Mouse (Mus musculus) forebrain, embryonic 16.5 days (tissue): ENCODE measurements around the gene Atxn7l1. TPM values are rescaled to one million over a fixed set of nuclear protein-coding genes. Genes with fewer than 3 reads are reported as not detected.

ENCODE experiments used
- ATAC-seq: fragments of 200-750 bp; cut with Nextera tagmentation; 2 replicates; pipeline ENCODE4 v1.8.0; 2017; ENCODE audit warnings: mild to moderate bottlenecking, moderate library complexity
- H3K27ac ChIP-seq: fragments of 300-500 bp; sonication (generic); 2 replicates; pipeline ENCODE4 v1.5.1; 2014; ENCODE audit warnings: low read length, control low read depth
- H3K27me3 ChIP-seq: fragments of 300-500 bp; sonication (generic); replicated peaks from 2 replicates; pipeline ENCODE4 v1.6.1; 2014; ENCODE audit warnings: low read length; ENCODE audit not compliant: control insufficient read depth, insufficient read depth
- H3K36me3 ChIP-seq: fragments of 300-500 bp; sonication (generic); 2 replicates; pipeline ENCODE4 v1.6.1; 2014; ENCODE audit not compliant: control insufficient read depth, insufficient read depth
- H3K4me1 ChIP-seq: fragments of 300-500 bp; sonication (generic); replicated peaks from 2 replicates; pipeline ENCODE4 v1.6.1; 2014; ENCODE audit warnings: low read length; ENCODE audit not compliant: control insufficient read depth, insufficient read depth
- H3K4me2 ChIP-seq: fragments of 300-500 bp; sonication (generic); 2 replicates; pipeline ENCODE4 v1.6.1; 2014; ENCODE audit warnings: mild to moderate bottlenecking, low read length, control low read depth
- H3K4me3 ChIP-seq: fragments of 300-500 bp; sonication (generic); replicated peaks from 2 replicates; pipeline ENCODE4 v1.5.1; 2014; ENCODE audit warnings: mild to moderate bottlenecking, low read length, control low read depth
- H3K9ac ChIP-seq: fragments of 300-500 bp; sonication (generic); replicated peaks from 2 replicates; pipeline ENCODE4 v1.6.1; 2014; ENCODE audit warnings: low read depth, low read length, control low read depth
- H3K9me3 ChIP-seq: fragments of 300-500 bp; sonication (generic); 2 replicates; pipeline ENCODE4 v1.6.1; 2016; ENCODE audit warnings: low read length; ENCODE audit not compliant: control insufficient read depth
- WGBS: fragments of 180-500 bp; shearing (Covaris S2); extraction: QIAGEN DNeasy Blood & Tissue Kit; methylation state at CpG from one replicate; pipeline ENCODE4 v1.1.7; 2014; 5-methylcytosine and 5-hydroxymethylcytosine counted together
- polyA plus RNA-seq: library from polyadenylated mRNA; unstranded; fragments of >200 nt; fragmentation: Nextera tagmentation; extraction: Ambion mirVana; gene quantifications from 2 replicates; pipeline ENCODE4 v1.2.1, GENCODE M21; 2015

The Atxn7l1 gene
- polyA plus RNA-seq, result 15.3 and 19.9 TPM in 2 replicates

DNA sequence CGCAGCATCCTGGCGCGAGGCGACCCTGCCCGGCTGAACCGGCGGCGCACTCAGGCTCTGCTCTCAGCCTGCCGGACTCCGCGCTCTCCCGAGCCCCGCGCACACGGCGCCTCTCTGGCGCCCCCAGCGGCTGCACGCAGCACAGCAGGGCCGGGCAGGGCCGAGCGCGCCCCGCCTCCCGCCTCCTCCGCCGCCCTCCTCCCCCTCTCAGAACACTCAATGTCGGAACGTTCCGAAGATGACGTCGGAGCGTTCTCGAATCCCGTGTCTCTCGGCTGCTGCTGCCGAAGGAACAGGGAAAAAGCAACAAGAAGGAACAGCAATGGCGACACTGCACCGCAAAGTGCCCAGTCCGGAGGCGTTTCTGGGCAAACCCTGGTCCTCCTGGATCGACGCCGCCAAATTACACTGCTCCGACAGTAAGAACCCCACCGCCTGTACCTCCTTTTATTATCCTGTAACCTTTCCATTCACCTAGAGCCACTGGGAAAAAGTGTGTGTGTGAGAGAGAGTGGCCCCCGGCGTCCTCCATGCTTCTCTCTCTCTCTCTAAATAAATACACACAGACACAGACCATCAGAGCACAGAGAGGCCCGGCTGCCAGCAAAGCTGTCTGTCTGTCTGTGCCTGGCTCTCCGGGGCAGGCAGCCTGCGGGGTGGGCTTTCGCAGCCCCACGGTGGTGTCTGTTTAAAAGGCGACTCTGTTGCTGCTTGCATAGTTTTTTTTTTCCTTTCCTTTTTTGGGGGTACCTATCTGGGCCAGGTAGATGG is at the start of gene Atxn7l1:
Gene Atxn7l1 (plus strand): TSS at position 197 of the 771 bp plus-strand sequence.
- H3K4me2 ChIP-seq, result peak within 1 kb of the TSS; percentile 97
- H3K9me3 ChIP-seq, result no peaks in the 10 kb centered on the region
- H3K27me3 ChIP-seq, result no peaks in the 10 kb centered on the region
- no peaks in the 10 kb centered on the region for H3K36me3 ChIP-seq
- H3K9ac ChIP-seq, result peak within 1 kb of the TSS; percentile 86
- H3K4me3 ChIP-seq, result peak within 1 kb of the TSS; percentile 85
- peak; percentile 95 for ATAC-seq
- peak within 1 kb of the TSS; percentile 82 for H3K27ac ChIP-seq
- under 1% methylated on average over 53 of the region's 54 CpGs for WGBS
- peaks cover 21% of the 10 kb centered on the region for H3K4me1 ChIP-seq

DNA sequence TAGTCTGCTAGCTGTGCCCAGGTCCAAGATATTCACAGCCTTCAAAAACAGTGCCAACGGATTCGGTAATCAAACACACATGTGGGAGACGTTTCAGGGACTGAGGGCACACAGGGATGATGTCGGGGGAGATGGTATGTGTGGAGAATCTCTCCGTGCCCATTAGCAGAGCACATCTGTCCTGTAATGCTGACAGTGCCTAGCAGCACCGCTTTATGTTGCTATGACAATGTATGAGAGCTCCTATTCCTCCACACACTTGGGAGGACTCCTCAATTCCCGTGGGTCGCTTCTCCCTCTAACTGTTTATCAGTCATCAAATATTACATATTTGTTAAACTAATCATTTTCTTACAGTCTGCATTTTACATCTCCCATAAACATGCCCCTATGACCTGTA is 45.9 kb upstream of the Atxn7l1 start:
- H3K4me1 ChIP-seq, result peaks cover 21% of the 10 kb centered on the region
- H3K9ac ChIP-seq, result no peak overlapping the region
- no peaks in the 10 kb centered on the region for H3K36me3 ChIP-seq
- no peaks in the 10 kb centered on the region for H3K9me3 ChIP-seq
- ATAC-seq, result peak; percentile 48; the same call in 1 of the 2 replicates
- H3K4me3 ChIP-seq, result no peak overlapping the region
- no peaks in the 10 kb centered on the region for H3K27me3 ChIP-seq
- WGBS, result 73% methylated on average over 8 of the region's 8 CpGs
- no peak overlapping the region for H3K4me2 ChIP-seq
- H3K27ac ChIP-seq, result no peak overlapping the region

- Histone ChIP-seq H3K36me3 (no peaks in the 10 kb centered on the region), H3K27ac (peak overlapping the region; percentile 8; the same call in 1 of the 2 replicates), H3K9ac (no peak overlapping the region), H3K27me3 (no peaks in the 10 kb centered on the region), H3K4me2 (peak overlapping the region; percentile 5; the same call in 1 of the 2 replicates), H3K4me1 (peaks cover 28% of the 10 kb centered on the region), H3K9me3 (no peaks in the 10 kb centered on the region), H3K4me3 (no peak overlapping the region)
- peak; percentile 72 for ATAC-seq
- 17% methylated on average over 15 of the region's 15 CpGs for WGBS
Observed at GRCm38 (mm10) chr12:33102342-33103115, 45.0 kb upstream of the Atxn7l1 start.

GRCm38 (mm10) chr12:33105724-33106123 is 41.8 kb upstream of the Atxn7l1 start:
- Histone ChIP-seq H3K9me3 (no peaks in the 10 kb centered on the region), H3K9ac (no peak overlapping the region), H3K36me3 (no peaks in the 10 kb centered on the region), H3K27me3 (no peaks in the 10 kb centered on the region), H3K4me3 (no peak overlapping the region), H3K4me1 (peaks cover 33% of the 10 kb centered on the region), H3K4me2 (no peak overlapping the region), H3K27ac (no peak overlapping the region)
- 61% methylated on average over 4 of the region's 4 CpGs for WGBS
- no peak for ATAC-seq

GRCm38 (mm10) chr12:33106438-33107167 is 40.9 kb upstream of the Atxn7l1 start:
- Histone ChIP-seq H3K4me2 (no peak overlapping the region), H3K9me3 (no peaks in the 10 kb centered on the region), H3K36me3 (no peaks in the 10 kb centered on the region), H3K9ac (no peak overlapping the region), H3K4me3 (no peak overlapping the region), H3K27me3 (no peaks in the 10 kb centered on the region), H3K27ac (peak overlapping the region; percentile 73), H3K4me1 (peaks cover 37% of the 10 kb centered on the region)
- WGBS, result 54% methylated on average over 10 of the region's 10 CpGs
- ATAC-seq, result peak; percentile 61

- Histone ChIP-seq H3K4me3 (no peak overlapping the region), H3K4me1 (peaks cover 26% of the 10 kb centered on the region), H3K4me2 (no peak overlapping the region), H3K27me3 (no peaks in the 10 kb centered on the region), H3K9me3 (no peaks in the 10 kb centered on the region), H3K27ac (no peak overlapping the region), H3K9ac (no peak overlapping the region), H3K36me3 (no peaks in the 10 kb centered on the region)
- peak; percentile 57 for ATAC-seq
Observed at GRCm38 (mm10) chr12:33109531-33109930, 38.0 kb upstream of the Atxn7l1 start.

DNA sequence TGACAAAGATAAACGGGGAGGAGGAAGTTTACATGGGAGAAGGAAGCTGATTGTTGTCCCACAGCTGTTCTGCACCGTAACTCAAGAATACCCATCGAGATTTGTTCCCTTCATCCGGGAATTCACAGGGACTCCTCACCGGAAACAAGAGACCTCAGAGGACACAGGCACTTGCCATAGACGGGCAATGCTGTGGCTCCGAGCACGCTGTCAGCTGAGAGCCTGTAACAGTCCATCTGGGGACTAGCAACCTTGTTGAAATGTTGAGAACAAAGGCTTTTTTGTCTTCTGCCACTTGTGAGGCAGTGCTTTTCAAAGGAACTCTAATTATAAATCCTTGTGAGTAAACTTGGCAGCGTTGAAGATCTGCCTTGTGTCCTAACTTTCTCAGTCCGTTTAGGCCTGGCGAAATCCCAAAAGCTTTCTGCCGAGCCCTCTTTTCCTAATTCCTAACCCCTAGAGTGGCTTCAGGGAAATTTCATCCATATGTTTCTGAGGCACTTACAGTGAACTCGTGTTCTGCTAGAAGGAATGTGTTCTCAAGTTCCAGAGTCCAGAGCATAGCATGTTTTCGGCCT is 36.5 kb upstream of the Atxn7l1 start:
- no peaks in the 10 kb centered on the region for H3K9me3 ChIP-seq
- peaks cover 23% of the 10 kb centered on the region for H3K4me1 ChIP-seq
- no peak overlapping the region for H3K4me3 ChIP-seq
- H3K4me2 ChIP-seq, result peak overlapping the region; percentile 6; the same call in 1 of the 2 replicates
- peak; percentile 55 for ATAC-seq
- no peaks in the 10 kb centered on the region for H3K36me3 ChIP-seq
- WGBS, result 7% methylated on average over 14 of the region's 14 CpGs
- no peak overlapping the region for H3K9ac ChIP-seq
- peak overlapping the region; percentile 44; the same call in 1 of the 2 replicates for H3K27ac ChIP-seq
- no peaks in the 10 kb centered on the region for H3K27me3 ChIP-seq

DNA sequence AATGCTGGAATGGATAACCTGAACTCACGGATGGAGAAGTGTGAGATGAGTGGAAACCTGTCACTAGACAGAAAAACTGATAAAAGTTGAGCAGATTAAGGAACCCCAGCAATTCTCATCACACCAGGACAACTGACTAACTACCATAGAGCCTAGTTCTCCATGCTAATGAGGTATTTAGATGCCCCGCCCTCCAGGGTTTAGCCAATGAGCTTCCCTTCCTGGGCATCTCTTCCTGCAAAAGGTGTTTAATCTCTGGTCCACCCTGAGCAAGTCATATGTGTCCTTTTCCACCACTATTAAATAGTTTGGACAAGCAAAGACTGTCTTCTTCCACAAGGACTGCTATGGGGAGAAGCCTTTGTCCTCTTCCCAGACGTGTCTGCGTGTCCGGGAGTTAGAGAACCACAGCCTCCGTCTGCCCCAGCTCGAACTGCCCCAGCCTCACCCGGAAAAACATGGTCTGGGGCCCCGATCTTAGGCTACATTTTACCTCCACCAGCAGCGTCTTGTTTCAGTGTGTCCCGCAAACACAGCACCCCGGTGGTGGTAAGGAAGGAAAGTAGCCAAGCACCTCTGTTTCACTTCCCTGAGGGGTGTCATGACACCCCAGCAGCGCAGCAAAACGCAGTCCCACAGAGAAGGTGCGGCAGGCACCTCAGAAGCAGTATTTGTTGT is 28.7 kb upstream of the Atxn7l1 start:
- Histone ChIP-seq H3K4me1 (no peaks in the 10 kb centered on the region), H3K4me3 (no peak overlapping the region), H3K27me3 (no peaks in the 10 kb centered on the region), H3K36me3 (no peaks in the 10 kb centered on the region), H3K4me2 (no peak overlapping the region), H3K9ac (no peak overlapping the region), H3K9me3 (no peaks in the 10 kb centered on the region), H3K27ac (no peak overlapping the region)
- ATAC-seq, result no peak
- 29% methylated on average over 15 of the region's 15 CpGs for WGBS
